Mouse (Mus musculus) stomach, embryonic 15.5 days (tissue): Measurements from ENCODE around the gene Pde1a. TPM values are rescaled to one million over a fixed set of nuclear protein-coding genes. Genes with fewer than 3 reads are reported as not detected.

ENCODE experiments used
- ATAC-seq: fragments of 200-750 bp; cut with Nextera tagmentation; 2 replicates; pipeline ENCODE4 v1.8.0; 2017; ENCODE audit warnings: low read depth, moderate number of reproducible peaks, moderate TSS enrichment; ENCODE audit not compliant: insufficient read depth, low FRiP score
- H3K27ac ChIP-seq: fragments of 300-500 bp; sonication (generic); 2 replicates; pipeline ENCODE4 v1.5.1; 2015; ENCODE audit warnings: mild to moderate bottlenecking, inconsistent platforms
- H3K27me3 ChIP-seq: fragments of 300-500 bp; sonication (generic); replicated peaks from 2 replicates; pipeline ENCODE4 v1.6.1; 2015; ENCODE audit warnings: inconsistent platforms
- H3K36me3 ChIP-seq: fragments of 300-500 bp; sonication (generic); 2 replicates; pipeline ENCODE4 v1.6.1; 2015; ENCODE audit warnings: inconsistent platforms
- H3K4me1 ChIP-seq: fragments of 300-500 bp; sonication (generic); 2 replicates; pipeline ENCODE4 v1.6.1; 2015; ENCODE audit warnings: inconsistent platforms
- H3K4me2 ChIP-seq: fragments of 300-500 bp; sonication (generic); 2 replicates; pipeline ENCODE4 v1.6.1; 2015; ENCODE audit warnings: mild to moderate bottlenecking, inconsistent platforms
- H3K4me3 ChIP-seq: fragments of 300-500 bp; sonication (generic); replicated peaks from 2 replicates; pipeline ENCODE4 v1.5.1; 2015; ENCODE audit warnings: inconsistent platforms
- H3K9ac ChIP-seq: fragments of 300-500 bp; sonication (generic); 2 replicates; pipeline ENCODE4 v1.6.1; 2015; ENCODE audit warnings: inconsistent platforms
- H3K9me3 ChIP-seq: fragments of 300-500 bp; sonication (generic); 2 replicates; pipeline ENCODE4 v1.6.1; 2016; ENCODE audit warnings: inconsistent platforms
- WGBS: fragments of 180-500 bp; shearing (Covaris S2); methylation state at CpG from one replicate; pipeline ENCODE4 v1.1.7; 2015; 5-methylcytosine and 5-hydroxymethylcytosine counted together
- polyA plus RNA-seq: library from polyadenylated mRNA; unstranded; fragments of >200 nt; fragmentation: Nextera tagmentation; extraction: Ambion mirVana; gene quantifications from 2 replicates; pipeline ENCODE4 v1.2.1, GENCODE M21; 2015

Pde1a gene
- polyA plus RNA-seq, 1 experiment from 2014 or later = 40.8 TPM

DNA sequence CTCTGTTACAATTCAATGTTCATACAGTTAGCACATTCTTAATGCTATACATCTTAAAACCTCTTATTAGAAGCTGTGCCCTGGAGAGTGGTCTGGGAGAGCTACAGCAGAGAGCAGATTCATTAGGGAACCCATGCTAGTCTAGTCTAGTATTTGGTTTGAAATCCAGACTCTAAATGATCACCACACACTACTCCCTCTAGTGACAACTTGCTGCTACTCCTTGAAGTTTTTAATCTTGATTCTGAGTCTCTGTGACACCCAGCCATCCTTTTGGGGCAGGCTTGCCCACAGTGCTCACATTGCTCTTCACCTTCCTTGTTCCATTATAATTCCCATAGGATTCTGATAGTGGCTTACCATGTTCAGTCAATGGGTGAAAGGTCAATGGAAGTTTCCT is 206.9 kb downstream of the Pde1a start:
- Histone ChIP-seq H3K4me2 (no peak overlapping the region), H3K4me3 (no peak overlapping the region), H3K9ac (no peak overlapping the region), H3K27me3 (no peaks in the 10 kb centered on the region), H3K27ac (no peak overlapping the region), H3K4me1 (no peaks in the 10 kb centered on the region), H3K9me3 (no peaks in the 10 kb centered on the region), H3K36me3 (no peaks in the 10 kb centered on the region)
- ATAC-seq = no peak

DNA sequence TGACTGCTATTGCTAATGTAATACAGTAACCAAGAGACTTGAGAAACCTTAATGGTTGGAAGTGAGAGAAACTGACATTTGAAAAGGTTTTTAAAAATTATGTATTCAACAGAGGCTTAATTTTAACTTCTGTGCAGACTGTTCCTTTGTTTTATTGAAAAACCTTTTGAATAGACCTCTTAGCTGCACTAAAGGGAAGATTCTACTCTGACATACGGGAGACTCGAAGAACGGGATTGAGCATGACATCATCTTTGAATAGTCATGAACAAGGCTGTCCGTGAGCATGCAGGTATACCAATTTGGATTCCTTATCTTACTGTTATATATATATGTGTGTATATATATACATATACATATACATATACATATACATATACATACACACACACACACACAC is 207.9 kb downstream of the Pde1a start:
- no peaks in the 10 kb centered on the region for H3K4me1 ChIP-seq
- no peaks in the 10 kb centered on the region for H3K27me3 ChIP-seq
- H3K4me3 ChIP-seq = no peak overlapping the region
- H3K36me3 ChIP-seq = no peaks in the 10 kb centered on the region
- WGBS = 89% methylated on average over 4 of the region's 4 CpGs
- no peak overlapping the region for H3K4me2 ChIP-seq
- H3K9me3 ChIP-seq = no peaks in the 10 kb centered on the region
- H3K9ac ChIP-seq = no peak overlapping the region
- ATAC-seq = no peak
- no peak overlapping the region for H3K27ac ChIP-seq

DNA sequence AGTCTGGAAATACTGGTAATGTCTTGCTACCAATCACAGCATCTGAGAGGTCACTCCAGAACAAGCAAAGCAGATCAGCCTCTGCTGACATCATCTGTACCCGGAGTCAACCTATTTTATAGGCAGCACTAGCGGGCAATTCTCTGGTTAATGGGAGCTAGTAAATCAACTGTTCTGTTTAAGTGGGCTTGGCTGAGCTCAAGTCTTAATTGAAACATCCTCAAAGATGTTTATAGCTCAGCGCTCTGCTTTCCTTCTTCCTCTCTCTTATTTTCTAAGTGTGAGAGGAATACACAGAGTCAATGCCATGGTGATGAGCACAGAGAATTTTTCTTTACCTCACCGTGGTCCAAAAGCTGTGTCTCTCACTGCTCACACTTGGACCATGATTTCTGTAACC is 208.8 kb downstream of the Pde1a start:
- no peak for ATAC-seq
- no peaks in the 10 kb centered on the region for H3K9me3 ChIP-seq
- WGBS = 58% methylated on average over 4 of the region's 4 CpGs

DNA sequence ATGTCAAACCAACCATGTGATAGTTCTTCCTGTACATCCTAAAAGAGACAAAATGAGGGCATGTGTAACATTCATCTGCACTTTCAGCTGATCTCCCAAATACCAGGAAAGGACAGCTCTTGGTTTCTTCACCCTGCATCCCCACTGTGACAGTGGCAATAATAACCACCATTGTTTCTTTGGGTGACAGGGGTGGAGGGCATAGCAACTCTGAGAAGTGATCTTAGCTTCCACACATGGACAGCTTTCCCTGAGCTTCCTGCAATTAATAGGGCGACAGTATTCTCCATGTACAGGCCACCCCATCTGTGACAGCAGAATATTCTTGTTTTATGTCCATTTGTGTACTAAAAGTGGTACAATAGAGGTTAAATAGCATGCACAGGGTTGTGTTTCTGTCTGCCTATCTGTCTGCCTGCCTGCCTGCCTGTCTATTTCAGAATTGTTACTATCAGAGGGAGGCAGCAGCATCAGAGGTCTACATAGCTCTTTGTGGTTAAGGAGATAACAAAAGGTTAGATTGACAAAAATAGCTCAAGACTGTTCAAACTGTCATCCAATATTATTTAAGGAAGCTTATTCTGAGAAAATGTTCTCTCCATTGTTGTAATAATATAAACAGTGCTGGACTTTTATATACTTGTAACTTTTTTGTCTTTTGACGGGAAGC is 227.3 kb downstream of the Pde1a start:
- no peak overlapping the region for H3K27ac ChIP-seq
- no peak overlapping the region for H3K9ac ChIP-seq
- H3K4me3 ChIP-seq = no peak overlapping the region
- no peak for ATAC-seq
- H3K4me1 ChIP-seq = no peaks in the 10 kb centered on the region
- H3K27me3 ChIP-seq = no peaks in the 10 kb centered on the region
- no peaks in the 10 kb centered on the region for H3K9me3 ChIP-seq
- no peaks in the 10 kb centered on the region for H3K36me3 ChIP-seq
- no peak overlapping the region for H3K4me2 ChIP-seq
- WGBS = 77% methylated on average over 2 of the region's 2 CpGs

More for the DNA sequence above, 208.8 kb downstream of the Pde1a start:
- Histone ChIP-seq H3K27me3 (no peaks in the 10 kb centered on the region), H3K36me3 (no peaks in the 10 kb centered on the region), H3K9ac (no peak overlapping the region), H3K4me3 (no peak overlapping the region), H3K27ac (no peak overlapping the region), H3K4me2 (no peak overlapping the region), H3K4me1 (no peaks in the 10 kb centered on the region)

DNA sequence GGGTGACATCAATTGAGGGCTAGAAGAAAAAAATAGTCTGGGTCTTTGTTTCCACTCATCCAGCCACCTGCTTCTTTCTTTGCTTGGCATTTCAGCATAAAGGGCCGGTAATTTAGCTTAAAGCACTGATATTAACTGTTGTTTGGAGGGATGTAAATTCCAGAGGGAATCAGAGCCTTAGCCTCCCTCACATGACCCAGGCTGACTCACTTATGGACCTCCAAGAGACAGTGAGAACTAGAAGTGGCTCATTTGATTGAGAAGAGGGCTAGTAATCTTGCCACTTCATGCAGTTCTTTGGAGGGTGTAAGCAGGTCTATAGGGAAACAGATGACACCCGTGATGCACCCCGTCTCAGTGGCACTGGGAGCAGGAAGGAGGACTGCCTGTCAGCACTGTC is 230.7 kb downstream of the Pde1a start:
- Histone ChIP-seq H3K36me3 (no peaks in the 10 kb centered on the region), H3K4me2 (no peak overlapping the region), H3K27ac (no peak overlapping the region), H3K27me3 (no peaks in the 10 kb centered on the region), H3K4me1 (no peaks in the 10 kb centered on the region), H3K4me3 (no peak overlapping the region), H3K9me3 (no peaks in the 10 kb centered on the region), H3K9ac (no peak overlapping the region)
- 61% methylated on average over 3 of the region's 3 CpGs for WGBS
- ATAC-seq = no peak

DNA sequence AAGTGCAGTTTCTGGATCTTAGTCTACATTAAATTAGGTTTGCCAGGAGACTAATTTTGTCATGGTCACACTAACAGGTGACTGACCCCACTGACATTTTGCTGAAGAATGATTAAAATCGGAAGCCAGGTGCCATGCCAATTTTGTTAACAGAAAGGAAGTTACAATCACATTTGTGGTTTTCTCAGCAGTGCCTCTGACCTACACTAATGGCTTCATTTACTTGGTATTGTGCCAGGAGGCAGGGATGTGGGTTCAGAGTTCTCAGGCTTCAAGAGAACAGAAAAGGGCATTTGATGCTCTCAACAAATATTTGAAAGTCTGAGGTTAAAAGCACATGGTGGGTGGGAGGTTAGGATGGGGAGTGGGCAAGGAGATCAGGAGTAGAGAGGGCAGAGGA is 236.4 kb downstream of the Pde1a start:
- ATAC-seq = no peak
- Histone ChIP-seq H3K9me3 (no peaks in the 10 kb centered on the region), H3K27ac (no peak overlapping the region), H3K27me3 (no peaks in the 10 kb centered on the region), H3K4me2 (no peak overlapping the region), H3K4me1 (no peaks in the 10 kb centered on the region), H3K36me3 (no peaks in the 10 kb centered on the region), H3K4me3 (no peak overlapping the region), H3K9ac (no peak overlapping the region)
- 65% methylated on average over 1 of the region's 1 CpGs for WGBS

DNA sequence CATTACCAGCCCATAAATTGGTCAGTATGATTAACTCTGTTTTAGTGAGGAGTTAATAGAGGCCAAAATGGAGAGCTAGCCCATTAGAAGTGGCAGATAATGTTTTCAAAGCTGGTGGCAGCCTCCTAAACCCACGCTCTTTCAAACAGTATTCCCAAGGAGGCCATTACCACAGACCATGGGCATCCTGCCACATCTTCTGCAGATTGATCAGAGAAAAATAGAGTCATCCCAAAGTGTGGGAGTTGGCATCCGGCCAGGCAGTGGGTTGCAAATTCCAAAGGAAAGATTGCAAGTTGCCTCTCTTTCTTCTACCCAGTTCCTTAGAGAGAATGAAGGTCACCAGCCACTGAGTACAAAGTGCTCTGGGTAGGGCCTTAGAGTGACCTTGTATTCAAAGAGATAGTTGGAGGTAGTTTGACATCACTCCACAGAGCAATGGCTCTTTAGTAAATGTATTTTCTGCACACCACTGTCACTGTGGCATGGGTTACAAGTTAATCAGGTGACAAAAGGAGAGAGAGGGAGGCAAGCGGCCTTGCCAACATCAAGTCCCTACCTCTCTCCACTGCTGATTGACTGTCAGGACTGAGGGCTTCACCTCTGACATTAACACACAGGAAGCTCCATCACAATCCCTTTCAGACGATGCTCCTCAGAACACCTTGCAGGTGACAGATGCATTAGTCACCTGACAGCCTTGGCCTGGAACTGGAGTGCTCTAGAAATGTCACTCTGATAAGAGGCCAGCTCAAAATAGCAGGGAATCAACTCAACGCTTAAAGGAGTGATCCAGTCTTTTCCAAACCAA is 237.3 kb downstream of the Pde1a start:
- H3K27me3 ChIP-seq = no peaks in the 10 kb centered on the region
- no peaks in the 10 kb centered on the region for H3K36me3 ChIP-seq
- no peak overlapping the region for H3K4me2 ChIP-seq
- no peaks in the 10 kb centered on the region for H3K4me1 ChIP-seq
- H3K9me3 ChIP-seq = no peaks in the 10 kb centered on the region
- no peak for ATAC-seq
- WGBS = 68% methylated on average over 5 of the region's 5 CpGs
- no peak overlapping the region for H3K4me3 ChIP-seq
- H3K9ac ChIP-seq = no peak overlapping the region
- no peak overlapping the region for H3K27ac ChIP-seq

DNA sequence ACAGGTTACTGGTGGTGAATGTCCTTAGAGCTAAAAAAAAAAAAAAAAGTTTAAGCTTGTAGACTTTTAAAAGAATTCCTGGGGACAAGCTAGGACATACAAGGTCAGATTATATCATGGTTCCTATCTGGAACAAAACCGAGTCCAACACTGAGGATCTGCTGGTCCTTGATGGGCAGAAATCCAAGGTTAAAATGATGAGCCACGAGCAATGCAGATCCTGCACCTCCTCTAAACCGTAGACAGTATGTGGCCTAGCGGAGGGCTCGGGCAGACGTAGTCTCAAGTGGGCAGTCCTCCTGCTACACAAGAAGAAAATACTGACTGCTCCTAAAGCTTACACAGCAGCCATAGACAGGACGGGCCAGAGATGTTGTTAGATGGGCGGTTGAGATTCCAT is 238.5 kb downstream of the Pde1a start:
- Histone ChIP-seq H3K4me1 (no peaks in the 10 kb centered on the region), H3K9me3 (no peaks in the 10 kb centered on the region), H3K4me2 (no peak overlapping the region), H3K27ac (no peak overlapping the region), H3K36me3 (no peaks in the 10 kb centered on the region), H3K4me3 (no peak overlapping the region), H3K9ac (no peak overlapping the region), H3K27me3 (no peaks in the 10 kb centered on the region)
- 67% methylated on average over 8 of the region's 8 CpGs for WGBS
- ATAC-seq = no peak

DNA sequence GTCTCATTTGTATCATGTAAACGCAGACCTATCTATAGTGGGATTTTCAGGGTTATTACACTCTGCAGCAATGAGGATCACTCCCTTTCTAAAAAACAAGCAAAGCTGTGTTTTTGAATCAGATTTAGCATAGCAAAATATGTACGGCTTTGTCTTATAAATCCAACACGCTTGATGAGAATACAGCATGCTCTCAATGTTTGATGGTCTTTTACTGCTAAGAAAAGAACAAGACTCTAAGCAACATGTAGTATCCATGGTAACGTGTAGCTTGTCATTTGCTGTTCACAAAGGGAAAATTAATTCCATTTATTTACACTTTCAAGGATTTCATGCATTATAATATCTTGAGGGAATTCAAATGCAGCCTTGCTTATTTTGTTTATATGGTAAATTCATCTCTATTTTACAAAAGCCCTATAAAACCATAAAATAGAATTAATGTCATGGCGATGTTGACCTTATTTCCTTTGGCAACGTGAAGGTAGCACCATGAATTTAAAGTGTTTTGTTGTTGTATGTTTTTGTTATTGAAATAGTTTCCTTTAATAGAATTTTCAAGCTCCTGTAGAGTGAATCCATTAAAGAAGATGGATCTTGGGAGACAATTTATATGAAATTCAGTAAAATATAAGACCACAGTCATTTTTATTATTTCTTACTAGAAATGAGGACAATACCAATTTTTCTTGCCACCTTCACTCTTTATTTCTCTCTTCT is 245.5 kb downstream of the Pde1a start:
- H3K27ac ChIP-seq = no peak overlapping the region
- H3K9ac ChIP-seq = no peak overlapping the region
- H3K27me3 ChIP-seq = no peaks in the 10 kb centered on the region
- no peaks in the 10 kb centered on the region for H3K4me1 ChIP-seq
- no peak for ATAC-seq
- H3K4me3 ChIP-seq = no peak overlapping the region
- no peaks in the 10 kb centered on the region for H3K36me3 ChIP-seq
- H3K4me2 ChIP-seq = no peak overlapping the region
- WGBS = 87% methylated on average over 6 of the region's 6 CpGs
- no peaks in the 10 kb centered on the region for H3K9me3 ChIP-seq

DNA sequence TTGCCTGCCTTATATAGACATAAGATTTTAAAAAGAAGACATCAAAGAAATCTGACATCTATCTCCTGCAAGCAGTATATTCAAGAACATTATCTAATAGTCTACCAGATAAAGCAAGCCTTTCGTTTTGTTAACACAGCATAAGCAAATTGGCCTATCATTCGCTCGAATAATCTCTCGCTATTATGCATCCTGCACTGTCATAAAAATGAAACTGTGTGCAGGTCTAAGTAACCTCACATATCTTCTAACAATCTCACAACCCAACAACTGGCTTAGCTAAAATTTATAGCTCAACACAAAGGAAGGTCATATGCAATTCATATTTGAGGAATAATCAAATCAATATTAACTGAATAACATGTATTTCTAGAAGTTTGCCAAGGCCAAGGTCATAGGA is 246.0 kb downstream of the Pde1a start:
- Histone ChIP-seq H3K9me3 (no peaks in the 10 kb centered on the region), H3K9ac (no peak overlapping the region), H3K4me3 (no peak overlapping the region), H3K4me1 (no peaks in the 10 kb centered on the region), H3K27ac (no peak overlapping the region), H3K27me3 (no peaks in the 10 kb centered on the region), H3K36me3 (no peaks in the 10 kb centered on the region), H3K4me2 (no peak overlapping the region)
- 88% methylated on average over 4 of the region's 4 CpGs for WGBS
- no peak for ATAC-seq

DNA sequence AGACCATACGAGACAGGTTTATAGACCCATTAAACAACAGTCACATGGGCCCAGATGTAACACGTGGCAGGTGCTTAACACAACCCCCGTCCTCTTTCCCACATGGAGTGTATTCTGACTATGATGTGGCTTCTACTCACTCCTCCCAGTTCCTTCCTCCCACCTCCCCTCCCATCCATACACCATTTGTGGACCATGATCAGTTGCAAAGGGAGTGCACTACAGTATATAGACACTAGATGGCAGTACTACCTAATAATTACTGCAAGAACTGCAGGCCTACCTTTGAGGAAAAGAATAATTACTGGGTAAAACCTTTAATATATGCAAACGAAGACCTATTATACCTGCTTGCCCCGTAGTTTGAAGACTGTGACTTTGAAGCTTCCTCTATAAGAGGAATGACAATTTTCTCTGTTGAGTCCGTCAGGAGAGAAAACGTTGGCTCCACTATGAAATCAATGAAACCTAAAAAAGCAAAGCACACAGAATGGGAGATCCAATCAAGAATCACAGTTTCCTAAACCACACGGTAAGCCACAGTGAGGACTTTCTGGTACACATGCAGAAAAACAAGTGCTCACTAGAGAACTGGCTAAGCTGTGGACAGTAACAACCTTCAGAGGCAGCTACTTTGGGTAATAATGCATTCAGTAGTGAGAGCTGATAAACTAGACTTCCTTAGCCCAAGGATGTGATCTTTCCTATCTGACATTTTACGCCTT is 263.8 kb downstream of the Pde1a start:
- no peak overlapping the region for H3K4me3 ChIP-seq
- no peak overlapping the region for H3K9ac ChIP-seq
- H3K27ac ChIP-seq = no peak overlapping the region
- 45% methylated on average over 9 of the region's 9 CpGs for WGBS
- H3K9me3 ChIP-seq = no peaks in the 10 kb centered on the region
- no peaks in the 10 kb centered on the region for H3K4me1 ChIP-seq
- H3K36me3 ChIP-seq = no peaks in the 10 kb centered on the region
- H3K4me2 ChIP-seq = no peak overlapping the region
- ATAC-seq = no peak
- H3K27me3 ChIP-seq = no peaks in the 10 kb centered on the region

DNA sequence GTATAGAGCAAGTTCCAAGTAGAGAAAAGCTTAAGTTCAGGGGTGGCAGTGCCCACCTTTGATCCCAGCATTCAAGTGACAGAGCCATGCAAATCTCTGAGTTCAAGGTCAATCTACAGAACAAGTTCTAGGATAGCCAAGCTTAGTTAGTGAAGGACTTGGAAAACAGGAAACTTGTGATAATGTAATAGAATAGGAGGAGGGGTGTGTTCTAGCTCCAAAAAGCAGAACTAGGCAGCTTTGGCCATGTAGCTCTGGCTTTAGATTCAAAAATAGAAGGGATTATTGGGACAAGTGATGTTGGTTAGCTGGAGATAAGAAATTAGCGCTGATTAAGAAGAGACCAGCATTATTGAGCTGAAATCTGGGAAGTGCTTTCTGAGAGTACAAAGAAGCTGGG is 272.4 kb downstream of the Pde1a start:
- 98% methylated on average over 1 of the region's 1 CpGs for WGBS
- no peak overlapping the region for H3K4me2 ChIP-seq

More for the DNA sequence above, 272.4 kb downstream of the Pde1a start:
- Histone ChIP-seq H3K27ac (no peak overlapping the region), H3K36me3 (no peaks in the 10 kb centered on the region), H3K4me3 (no peak overlapping the region), H3K9ac (no peak overlapping the region), H3K4me1 (no peaks in the 10 kb centered on the region), H3K27me3 (no peaks in the 10 kb centered on the region), H3K9me3 (no peaks in the 10 kb centered on the region)
- no peak for ATAC-seq
